Mouse (Mus musculus) adrenal gland (tissue): ENCODE measurements around the gene Gm42688.

ENCODE experiments used
- intact Hi-C: fragments of 180-260 bp; cut with DNase I; formaldehyde crosslinking; loops from one replicate; pipeline ENCODE4 v1.15.1; 2025

Gene Gm42688

DNA sequence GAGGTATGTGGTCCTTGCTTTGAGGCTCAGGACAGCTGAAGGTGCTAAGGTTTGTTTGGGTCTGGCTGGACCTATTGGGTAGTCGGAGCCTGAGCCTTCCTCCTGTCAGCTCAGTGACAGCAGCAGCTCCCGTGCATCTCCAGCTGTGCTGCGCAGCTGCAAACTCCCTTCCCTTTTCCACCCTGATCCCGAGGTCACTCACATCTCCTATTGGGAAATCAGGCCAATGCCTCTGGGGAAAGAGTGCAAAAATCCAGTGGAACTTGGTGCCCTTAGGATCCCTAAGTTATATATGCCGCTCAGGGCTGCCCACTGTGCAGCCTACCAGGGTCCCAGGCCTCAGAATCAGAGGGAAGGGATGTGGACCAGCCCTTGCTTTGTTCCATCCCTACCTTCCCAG, 17.9 kb upstream of the Gm42688 start:
- intact Hi-C loops, result no loop called here

DNA sequence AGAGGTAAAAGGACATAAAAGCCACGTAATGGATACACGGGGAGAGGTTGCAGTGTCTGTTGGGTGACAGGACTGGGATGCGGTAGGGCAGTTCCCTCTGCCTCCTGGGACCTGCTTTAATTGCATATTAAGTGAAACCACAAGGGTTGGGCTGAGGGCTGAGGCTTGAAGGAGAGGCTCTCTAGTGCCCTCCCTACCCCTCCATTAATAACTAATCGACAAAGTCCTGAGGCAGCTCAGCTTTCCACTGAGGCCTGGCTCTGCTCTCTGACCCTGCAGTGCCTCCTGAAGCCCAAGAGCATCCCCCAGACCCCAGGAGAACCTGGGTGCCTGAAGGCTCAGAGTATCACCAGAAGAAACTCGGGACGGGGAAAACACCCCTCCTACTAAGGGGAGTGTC, 16.9 kb upstream of the Gm42688 start:
- intact Hi-C loops, result no loop called here

DNA sequence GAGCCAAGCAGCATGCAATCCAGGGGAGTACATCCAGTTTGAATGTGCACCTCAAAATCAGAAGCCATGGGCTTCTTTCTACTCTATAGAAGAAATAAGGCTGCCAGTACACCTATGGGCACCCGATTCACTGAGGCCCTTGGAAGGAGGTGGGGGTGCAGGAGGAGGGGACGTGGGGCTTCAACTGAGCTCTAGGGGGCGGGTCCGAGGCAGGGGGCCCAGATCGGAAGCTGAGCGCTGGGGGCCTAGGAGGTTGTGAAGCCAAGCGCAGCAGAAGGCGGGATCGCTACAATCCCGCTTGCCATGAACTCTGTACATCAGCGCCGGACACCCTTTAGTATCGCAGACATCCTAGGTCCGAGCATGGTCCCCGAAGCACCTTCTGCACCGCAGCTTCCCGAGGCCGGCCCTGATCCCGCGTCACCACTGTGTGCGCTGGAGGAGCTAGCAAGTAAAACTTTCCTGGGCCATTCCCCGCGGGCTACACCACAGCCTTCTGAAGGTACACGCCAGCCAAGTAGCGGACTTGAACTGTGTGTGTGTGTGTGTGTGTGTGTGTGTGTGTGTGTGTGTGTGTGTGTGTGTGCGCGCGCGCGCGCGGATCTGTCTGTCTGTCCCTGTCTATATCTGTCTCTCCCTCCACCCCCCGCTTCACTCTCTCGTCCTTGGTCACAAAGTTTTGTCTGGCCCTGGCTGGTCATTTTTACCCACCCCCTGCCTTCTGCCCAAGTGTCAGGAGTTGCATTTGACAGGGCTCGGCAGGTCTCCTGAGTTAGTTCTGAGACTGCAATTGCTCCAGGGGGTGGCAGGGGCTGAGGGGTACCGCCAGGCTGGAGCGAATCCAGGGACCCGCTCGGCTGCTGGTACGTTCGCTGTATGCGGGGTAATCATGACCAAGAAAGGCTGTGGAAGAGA, 15.0 kb upstream of the Gm42688 start, which contains the start of gene Lbx2:
TSS of gene Lbx2 (plus strand) at position 247 of the 915 bp plus-strand sequence.
- intact Hi-C loops, result no loop called here

DNA sequence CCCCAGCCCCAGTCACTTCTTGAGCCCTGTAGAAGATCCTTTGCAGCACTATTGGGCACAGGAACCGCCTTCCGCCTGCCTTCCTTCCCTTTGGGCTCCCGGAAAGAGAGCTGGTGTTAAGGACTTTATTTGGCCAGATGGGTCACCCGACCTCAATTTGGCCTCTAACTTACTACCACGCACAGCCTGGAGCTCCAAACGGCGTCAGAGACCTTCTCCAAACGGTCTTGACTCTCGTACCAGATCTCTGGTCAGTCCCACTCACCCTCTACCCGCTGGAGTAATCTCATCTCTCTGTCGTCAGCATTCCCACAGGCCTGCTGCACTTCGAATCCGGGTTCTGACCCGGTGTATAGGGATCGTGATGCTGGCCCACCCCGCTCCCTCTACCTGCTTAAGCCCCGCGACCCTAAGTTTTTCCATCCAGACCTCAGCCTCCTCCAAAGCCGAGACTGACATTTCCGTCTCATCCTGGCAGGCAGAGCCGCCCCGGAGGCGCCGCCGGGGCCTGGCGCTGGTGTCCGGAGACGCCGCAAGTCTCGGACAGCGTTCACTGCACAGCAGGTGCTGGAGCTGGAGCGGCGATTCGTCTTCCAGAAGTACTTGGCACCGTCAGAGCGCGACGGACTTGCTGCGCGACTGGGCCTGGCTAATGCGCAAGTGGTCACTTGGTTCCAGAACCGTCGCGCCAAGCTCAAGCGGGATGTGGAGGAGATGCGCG, 14.1 kb upstream of the Gm42688 start:
- intact Hi-C loops, result no loop called here

DNA sequence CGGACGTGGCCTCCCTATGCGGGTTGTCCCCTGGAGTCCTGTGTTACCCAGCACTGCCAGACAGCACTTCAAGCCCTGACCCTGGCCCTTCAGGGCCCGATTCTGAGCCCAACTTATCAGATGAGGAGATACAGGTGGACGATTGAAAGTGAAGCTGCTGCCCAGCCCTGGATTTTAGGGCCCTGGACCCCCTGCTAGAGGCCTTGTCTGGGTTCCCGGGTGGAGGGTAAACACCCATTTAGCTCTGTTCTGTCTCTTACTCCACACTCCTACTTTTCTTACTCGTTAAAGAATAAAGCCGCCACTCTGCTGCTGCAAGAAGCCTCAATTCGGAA, 13.5 kb upstream of the Gm42688 start:
- intact Hi-C loops, result no loop called here

DNA sequence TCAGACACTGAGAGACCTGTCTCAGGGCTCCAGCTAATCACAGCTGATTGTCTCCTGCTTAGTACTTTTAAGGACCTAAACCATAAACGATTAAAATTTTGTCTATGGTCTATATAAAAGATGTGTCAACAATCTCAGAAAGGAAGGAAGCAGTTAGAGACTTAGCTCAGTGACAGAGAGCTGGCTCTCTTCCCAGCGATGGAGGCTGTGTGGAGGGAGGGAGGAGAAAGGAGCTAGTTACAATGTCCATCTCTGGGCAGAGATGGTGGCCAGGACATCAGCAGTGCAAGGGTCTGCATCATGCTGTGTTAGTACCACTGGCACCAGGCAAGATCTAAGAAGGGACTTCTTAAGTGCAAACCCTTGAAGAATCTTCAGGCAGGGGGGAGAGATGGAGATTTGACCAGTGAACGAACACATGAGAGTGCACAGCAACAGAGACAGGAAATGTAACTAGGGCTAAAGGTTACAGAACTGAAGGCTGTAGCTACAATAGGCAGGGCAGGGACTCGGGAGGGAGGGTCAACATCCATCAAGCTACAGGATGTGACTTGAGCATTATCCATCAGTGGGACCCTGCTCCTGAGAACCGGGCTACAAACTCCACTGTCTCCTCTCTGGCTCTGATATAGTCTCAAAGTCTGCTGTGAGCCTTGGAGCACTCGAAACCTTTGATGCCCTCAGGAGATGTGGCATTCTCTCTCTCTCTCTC, 8.8 kb upstream of the Gm42688 start:
- intact Hi-C loops, result no loop called here

DNA sequence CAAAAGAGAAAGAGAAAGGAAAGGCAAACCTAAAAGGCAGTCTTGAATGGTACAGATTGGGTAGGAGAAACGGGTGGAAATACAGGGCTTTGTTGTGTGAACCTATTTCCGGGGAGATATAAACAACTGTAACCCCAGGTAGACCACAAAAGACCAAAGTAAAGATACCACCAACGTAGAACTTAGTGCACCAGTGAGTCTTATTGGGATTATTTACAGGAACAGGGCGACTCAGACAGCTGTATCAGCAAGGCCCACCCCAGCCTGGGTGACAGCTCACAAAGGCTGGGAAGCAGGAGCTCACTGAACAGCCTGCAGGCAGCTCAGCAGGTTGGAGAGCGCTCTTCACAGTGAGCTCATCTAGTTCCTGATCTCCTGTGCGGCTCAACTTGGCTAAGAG, 5.4 kb upstream of the Gm42688 start:
- intact Hi-C loops, result no loop called here

DNA sequence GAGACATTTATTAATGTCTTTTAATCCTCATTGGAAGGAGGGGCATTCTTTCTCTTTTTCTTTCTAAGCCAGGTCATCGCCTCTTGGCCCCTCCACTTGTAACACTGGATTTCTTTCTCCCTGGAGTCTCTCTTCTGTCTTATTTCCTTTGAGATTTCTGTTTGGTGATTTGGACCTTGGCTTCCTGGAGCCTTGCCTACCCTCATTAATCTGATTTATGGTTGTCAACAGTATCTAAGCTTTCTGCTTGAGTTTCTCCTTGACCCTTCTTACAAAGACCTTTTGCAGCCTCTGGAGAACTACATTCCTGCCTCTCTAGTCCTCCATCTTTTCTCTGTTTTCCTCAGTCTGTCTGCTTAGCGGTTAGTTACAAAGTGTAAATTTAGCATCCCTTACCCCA, 3.0 kb upstream of the Gm42688 start:
- intact Hi-C loops, result no loop called here

DNA sequence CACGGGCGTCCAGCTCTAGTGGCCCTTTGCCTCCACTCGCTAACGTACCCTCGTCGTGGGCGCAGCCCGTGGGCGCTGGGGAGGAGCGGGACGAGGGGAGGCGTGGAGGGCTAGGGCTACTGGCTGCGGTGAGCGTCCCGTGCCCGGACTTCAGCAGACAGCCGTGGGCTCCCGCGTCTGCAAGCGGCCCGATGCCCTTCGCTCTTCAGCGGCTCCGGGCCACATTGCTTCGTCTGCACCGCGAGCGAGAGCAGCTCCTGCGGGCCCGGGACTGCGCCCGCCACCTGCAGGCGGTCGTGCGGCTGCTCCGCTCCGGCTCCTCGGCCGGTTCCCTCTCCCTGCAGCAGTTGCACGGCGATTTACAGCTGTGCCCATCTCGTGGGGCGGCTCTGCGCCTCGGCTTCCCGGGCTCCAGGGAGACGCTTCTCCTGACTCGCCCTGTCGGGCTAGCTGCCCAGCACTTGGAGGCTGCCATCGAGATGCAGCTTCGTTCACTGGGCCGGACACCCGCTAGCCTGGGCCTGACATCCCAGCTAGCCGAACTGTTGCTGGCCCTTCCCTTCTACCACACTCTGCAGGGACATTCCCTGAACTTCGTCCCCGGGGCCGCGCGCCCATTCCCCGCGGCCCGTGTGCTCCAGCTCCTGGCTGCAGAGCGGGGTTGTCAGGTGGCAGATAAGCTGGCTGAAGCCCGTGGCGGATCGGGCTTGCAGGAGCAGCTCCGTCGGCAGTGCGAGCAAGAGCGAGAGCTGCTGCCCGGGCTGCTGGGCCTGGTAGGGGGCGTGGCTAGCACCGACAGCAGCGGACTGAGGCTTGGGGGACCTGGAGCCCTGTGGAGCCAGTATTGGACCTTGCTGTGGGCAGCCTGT, 505 bp downstream of the Gm42688 start:
- intact Hi-C loops, result loop anchor here (2.0 kb wide), 1 partner anchor 105 kb away; no protein-coding TSS in a partner anchor

DNA sequence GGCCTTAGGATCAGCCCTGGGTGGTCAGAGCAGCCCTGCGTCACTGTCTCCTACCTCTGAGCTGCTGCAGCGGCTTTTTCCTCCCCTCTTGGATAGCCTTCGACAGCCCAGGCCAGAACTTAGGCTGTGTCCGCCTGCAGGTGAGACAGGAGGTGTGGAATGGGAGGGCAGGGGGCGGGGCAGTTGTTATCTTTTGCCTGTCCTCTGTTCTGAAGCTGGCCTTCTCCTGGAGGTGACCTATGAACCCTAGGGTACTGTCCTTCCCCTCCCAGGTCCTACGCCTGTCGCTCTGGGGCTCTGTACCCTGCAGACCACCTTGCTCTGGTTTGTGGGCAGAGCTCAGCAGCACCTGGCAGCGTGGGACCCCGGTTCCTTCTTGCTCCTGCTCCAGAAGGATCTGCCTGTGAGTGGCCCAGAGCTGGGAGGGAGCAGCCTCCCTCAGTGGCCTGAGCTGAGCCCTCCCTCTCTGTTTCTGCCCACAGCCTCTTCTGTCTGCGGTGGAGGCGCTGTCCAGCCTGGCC, 1.8 kb downstream of the Gm42688 start:
- intact Hi-C loops, result no loop called here

DNA sequence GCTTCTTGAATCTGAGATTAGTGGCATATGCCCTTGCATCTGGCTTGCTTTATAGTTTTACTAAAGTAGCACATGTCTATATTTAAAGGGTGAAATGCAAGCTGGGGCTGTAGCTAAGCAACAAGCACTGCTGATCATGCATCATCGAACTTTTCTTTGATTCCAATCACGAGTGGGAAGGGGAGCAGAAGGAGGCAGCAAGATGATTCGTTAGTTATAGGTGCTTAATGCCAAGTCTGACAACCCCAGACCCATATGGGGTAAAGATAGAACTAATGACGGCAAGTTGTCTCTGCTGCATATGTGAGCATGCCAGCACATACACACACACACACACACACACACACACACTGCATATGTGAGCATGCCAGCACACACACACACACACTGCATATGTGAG, 2.7 kb downstream of the Gm42688 start:
- intact Hi-C loops, result no loop called here

DNA sequence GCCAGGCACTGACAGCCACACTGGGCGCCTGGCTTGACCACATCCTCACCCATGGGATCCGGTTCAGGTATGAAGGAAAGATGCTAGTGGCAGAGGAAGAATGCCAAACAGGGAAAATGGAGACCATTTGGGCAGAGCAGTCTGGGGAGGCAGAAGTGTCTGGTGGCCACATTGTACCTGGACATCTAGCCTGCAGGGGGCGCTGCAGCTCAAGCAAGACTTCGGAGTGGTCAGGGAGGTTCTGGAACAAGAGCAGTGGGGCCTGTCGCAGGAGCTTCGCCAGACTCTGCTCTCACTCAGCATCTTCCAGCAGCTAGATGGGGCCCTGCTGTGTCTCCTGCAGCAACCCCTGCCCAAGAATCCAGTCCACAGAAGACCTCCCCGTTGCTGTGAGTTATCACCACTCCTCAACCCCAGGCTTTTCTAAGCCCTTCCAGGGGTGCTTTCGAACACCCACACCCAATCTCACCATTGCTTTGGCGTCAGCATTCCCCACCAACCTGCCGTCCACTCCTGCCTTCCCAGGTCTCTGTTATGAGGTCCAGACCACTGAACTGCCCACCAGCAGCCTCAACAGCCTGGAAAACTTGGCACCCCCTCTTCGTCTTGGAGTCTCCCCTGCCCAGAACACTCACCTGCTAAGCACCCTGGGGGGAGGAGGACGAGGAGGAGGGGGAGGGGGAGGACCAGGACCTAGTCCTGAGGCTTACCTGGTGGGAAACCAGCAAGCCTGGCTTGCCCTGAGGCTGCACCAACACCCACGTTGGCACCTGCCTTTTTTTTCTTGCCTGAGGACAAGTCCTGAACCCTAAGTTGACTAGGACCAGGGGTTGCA, 6.4 kb downstream of the Gm42688 start:
- intact Hi-C loops, result no loop called here

DNA sequence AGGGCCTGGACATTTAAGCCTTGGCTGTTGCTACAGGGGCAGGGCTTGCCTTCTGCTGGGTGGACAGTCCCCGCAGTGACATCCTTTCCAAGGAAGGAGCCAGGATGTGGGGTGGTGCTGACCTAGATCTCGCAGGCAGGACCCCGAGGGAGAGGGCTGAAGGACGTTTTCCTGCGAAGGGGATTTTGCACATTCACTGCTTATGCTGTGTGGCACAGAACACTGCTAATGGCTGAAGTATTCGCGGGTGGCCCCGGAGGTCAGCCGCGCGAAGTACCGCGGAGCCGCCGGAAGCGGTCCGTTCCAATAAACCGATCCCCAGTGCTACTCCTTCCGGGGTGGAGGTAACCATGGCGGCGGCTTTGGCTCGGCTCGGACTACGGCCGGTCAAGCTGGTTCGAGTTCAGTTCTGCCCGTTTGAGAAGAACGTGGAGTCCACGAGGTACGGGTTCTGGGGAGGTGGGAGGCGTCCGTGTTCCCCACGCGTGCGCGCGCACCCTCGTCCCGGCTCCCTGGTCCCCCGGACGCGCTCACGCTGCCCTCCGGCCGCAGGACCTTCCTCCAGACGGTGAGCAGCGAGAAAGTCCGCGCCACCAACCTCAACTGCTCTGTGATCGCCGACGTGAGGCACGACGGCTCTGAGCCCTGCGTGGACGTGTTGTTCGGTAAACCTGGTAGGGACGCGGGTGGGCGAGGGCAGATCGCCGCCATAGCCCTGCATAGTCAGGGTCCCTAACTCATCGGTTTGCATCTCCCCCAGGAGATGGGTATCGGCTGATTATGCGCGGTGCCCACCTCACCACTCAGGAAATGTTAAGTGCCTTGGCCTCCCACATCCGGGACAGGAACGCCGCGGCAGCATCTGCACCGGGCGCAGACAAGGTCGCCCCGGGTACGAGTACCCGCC, 7.6 kb downstream of the Gm42688 start, which contains the start of gene Mrpl53:
TSS of gene Mrpl53 (plus strand) at position 279 of the 907 bp plus-strand sequence.
- intact Hi-C loops, result no loop called here

DNA sequence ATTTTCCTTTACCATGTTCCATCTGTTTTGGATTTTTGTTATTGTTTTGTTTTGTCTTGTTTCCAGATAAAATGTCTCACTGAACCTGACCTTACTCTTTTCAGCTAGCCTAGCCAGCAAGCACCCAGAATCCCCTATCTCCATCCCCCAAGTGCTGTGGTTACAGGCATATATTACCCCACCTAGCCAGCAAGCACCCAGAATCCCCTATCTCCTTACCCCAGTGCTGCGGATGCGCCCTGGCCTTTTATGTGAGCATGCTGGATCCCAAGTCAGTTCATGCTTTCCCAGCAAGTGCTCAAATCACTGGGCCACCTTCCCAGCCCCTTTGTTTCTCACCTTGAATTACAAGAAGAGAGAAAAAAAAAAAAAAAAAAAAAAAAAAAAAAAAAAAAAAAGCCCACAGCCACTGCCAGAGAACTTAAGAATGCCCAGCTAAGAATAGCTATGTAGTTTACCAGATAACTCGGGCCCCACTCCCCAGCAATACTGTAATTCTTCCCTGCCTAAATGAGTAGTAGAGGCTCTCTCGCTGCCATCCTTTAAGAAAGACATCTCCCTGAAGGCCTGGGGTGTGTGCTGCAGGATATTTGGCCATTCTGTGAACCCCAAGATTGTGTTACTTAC, 10.2 kb downstream of the Gm42688 start:
- intact Hi-C loops, result loop anchor here (5.0 kb wide), 1 partner anchor 34 kb away; the partner anchor contains the start of gene Pcgf1

DNA sequence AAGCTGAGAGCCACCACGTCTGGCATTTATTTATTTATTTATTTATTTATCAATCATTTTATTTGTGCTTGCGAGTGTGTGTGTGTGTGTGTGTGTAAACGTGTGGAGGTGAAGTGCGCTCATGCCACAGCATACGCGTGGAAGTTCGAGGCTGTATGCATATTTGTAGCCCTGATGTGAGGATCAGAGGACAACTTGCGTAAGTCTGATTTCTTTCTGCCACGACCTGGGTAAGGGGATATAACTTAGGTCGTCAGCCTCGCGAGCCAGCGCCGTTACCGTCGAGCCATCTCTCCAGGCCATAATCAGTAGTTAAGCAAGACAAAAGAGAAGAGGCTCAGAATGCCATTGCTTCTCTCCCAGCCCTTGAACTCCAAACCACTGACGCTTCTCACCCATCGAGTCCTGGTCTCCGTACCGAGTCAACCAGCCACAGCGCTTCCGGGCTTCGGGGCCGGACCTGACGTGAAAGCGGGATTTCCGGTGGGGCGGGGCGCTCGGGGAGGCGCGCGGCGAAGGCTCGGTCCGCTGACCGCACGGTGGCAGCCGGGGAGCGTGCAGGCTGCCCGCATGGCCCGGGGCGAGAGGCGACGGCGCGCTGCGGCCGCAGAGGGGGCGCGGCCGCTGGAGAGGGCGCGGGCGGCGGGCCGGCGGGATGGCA, 13.7 kb downstream of the Gm42688 start, which contains the start of gene Mogs:
TSS of gene Mogs (plus strand) at position 486 of the 661 bp plus-strand sequence.
- intact Hi-C loops, result no loop called here

DNA sequence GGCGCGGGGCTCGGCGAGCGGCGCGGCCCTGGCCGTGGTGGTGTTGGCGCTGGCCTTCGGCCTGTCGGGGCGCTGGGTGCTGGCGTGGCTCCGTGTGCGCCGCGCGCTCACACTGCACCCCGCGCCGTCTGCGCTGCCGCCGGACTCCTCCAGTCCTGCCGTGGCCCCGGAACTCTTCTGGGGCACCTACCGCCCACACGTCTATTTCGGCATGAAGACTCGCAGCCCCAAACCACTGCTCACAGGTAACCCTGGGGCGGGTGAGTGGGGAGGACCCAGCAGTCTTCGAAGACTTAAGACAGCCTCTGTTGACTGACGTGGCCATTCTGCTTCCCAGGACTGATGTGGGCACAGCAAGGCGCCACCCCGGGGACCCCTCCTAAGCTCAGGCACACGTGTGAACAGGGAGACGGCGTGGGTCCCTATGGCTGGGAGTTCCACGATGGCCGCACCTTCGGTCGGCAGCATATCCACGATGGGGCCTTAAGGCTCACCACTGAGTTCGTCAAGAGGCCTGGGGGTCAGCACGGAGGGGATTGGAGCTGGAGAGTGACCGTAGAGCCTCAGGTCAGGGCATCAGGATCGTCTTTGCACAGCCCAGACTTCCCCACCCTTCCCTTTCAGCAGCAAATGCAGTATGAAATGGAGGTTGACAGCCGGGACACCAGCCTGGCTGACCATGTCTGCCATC, 14.4 kb downstream of the Gm42688 start:
- intact Hi-C loops, result no loop called here
